7 mouse cellular contexts compared by ENCODE assay signal in genomic region chr11:115707313-115708208, GRCm38 (mm10). TPM values are rescaled to one million over a fixed set of nuclear protein-coding genes. Genes with fewer than 3 reads are reported as not detected.
DNase-seq lines count a peak whose midpoint lies in the region; ATAC-seq and TF ChIP-seq lines count a peak whose summit lies in the region.

No protein-coding gene starts in this region.

- H3K4me1 ChIP-seq in forebrain, postnatal 0 days (ENCODE audit: insufficient read depth): peaks cover 3% of the 10 kb centered on the region
- H3K4me1 ChIP-seq in intestine, postnatal 0 days (replicated peaks; ENCODE audit: control insufficient read depth, insufficient read depth, low read length): 0 out of 2 replicates have a peak, but pooled peaks cover 3% of the 10 kb centered on the region
- H3K4me1 ChIP-seq in lung, embryonic 15.5 days: peaks cover 17% of the 10 kb centered on the region

- peak overlapping the region; percentile 97 for H3K4me3 ChIP-seq in forebrain, postnatal 0 days (ENCODE audit: low read depth, low read length)
- peak overlapping the region; percentile 100 for H3K4me3 ChIP-seq in intestine, postnatal 0 days (ENCODE audit: low read depth, low read length)
- H3K4me3 ChIP-seq in lung, embryonic 15.5 days: peak overlapping the region; percentile 78

- ATAC-seq in forebrain, postnatal 0 days: peak; percentile 17
- peak; percentile 35 for ATAC-seq in intestine, postnatal 0 days
- ATAC-seq in lung, embryonic 15.5 days (ENCODE audit: borderline replicate concordance, extremely low read depth, low FRiP score, low TSS enrichment): no peak
- ATAC-seq in neutrophil, adult 5-6 weeks (ENCODE audit: extremely low read depth, insufficient number of reproducible peaks, low FRiP score, poor library complexity, severe bottlenecking): peak; percentile 34; the same call in 1 of the 2 replicates

- no peaks in the 10 kb centered on the region for H3K36me3 ChIP-seq in forebrain, postnatal 0 days (ENCODE audit: insufficient read depth)
- no peaks in the 10 kb centered on the region for H3K36me3 ChIP-seq in intestine, postnatal 0 days (ENCODE audit: control insufficient read depth, insufficient read depth)
- H3K36me3 ChIP-seq in lung, embryonic 15.5 days: no peaks in the 10 kb centered on the region

- DNase-seq in A20 (ENCODE audit: low read depth, low spot score): peak; percentile 86
- DNase-seq in ES-CJ7 (ENCODE audit: low read depth, low spot score): peak; percentile 33
- peak; percentile 59 to 64 for DNase-seq in cerebellum, adult 18-20 months
- peak; percentile 31 for DNase-seq in forebrain, postnatal 0 days

- TF ChIP-seq CTCF in forebrain, postnatal 0 days (IDR thresholded peaks at IDR 0.05; ENCODE audit: low read depth): no peak
- TF ChIP-seq CTCF in intestine, postnatal 0 days (IDR thresholded peaks at IDR 0.05; ENCODE audit: low read depth): no peak

- H3K27ac ChIP-seq in forebrain, postnatal 0 days (ENCODE audit: low read depth, low read length): peak overlapping the region; percentile 96
- peak overlapping the region; percentile 98 for H3K27ac ChIP-seq in intestine, postnatal 0 days (ENCODE audit: low read depth, low read length)
- H3K27ac ChIP-seq in lung, embryonic 15.5 days: peak overlapping the region; percentile 90

- under 1% methylated on average over 44 of the region's 44 CpGs for WGBS in forebrain, postnatal 0 days
- under 1% methylated on average over 41 of the region's 44 CpGs for WGBS in intestine, postnatal 0 days
- under 1% methylated on average over 40 of the region's 44 CpGs for WGBS in lung, embryonic 15.5 days

- peak overlapping the region; percentile 82 for H3K4me2 ChIP-seq in forebrain, postnatal 0 days (ENCODE audit: low read depth)
- peak overlapping the region; percentile 84 for H3K4me2 ChIP-seq in intestine, postnatal 0 days (replicated peaks; ENCODE audit: low read depth)
- H3K4me2 ChIP-seq in lung, embryonic 15.5 days: peak overlapping the region; percentile 84

- no peaks in the 10 kb centered on the region for H3K9me3 ChIP-seq in forebrain, postnatal 0 days (ENCODE audit: low read length)
- no peaks in the 10 kb centered on the region for H3K9me3 ChIP-seq in intestine, postnatal 0 days (ENCODE audit: control insufficient read depth)
- H3K9me3 ChIP-seq in lung, embryonic 15.5 days: no peaks in the 10 kb centered on the region

- no peaks in the 10 kb centered on the region for H3K27me3 ChIP-seq in forebrain, postnatal 0 days (ENCODE audit: insufficient read depth, low read length)
- H3K27me3 ChIP-seq in intestine, postnatal 0 days (replicated peaks; ENCODE audit: control insufficient read depth, insufficient read depth, low read length): no peaks in the 10 kb centered on the region
- H3K27me3 ChIP-seq in lung, embryonic 15.5 days: no peaks in the 10 kb centered on the region

- H3K9ac ChIP-seq in forebrain, postnatal 0 days: peak overlapping the region; percentile 88
- H3K9ac ChIP-seq in intestine, postnatal 0 days (ENCODE audit: low read depth, low read length): peak overlapping the region; percentile 92
- H3K9ac ChIP-seq in lung, embryonic 15.5 days: peak overlapping the region; percentile 94

RNA-seq across cellular contexts. Expression of gene Grb2, which starts 0.8 kb away (rescaled TPM):
- 88.2 and 91.9 TPM in 2 replicates for total RNA-seq in forebrain, postnatal 0 days (2014; rRNA removed)
- 153 and 162 TPM in 2 replicates for polyA plus RNA-seq in forebrain, postnatal 0 days (2015; fragmentation: Nextera tagmentation; extraction: Ambion mirVana)
- polyA plus RNA-seq in intestine, postnatal 0 days (2015; fragmentation: Nextera tagmentation; extraction: Ambion mirVana): 60.5 and 61.3 TPM in 2 replicates
- 85.6 and 91.0 TPM in 2 replicates for polyA plus RNA-seq in lung, embryonic 15.5 days (2015; fragmentation: Nextera tagmentation; extraction: Ambion mirVana)
- 59.5 and 71.5 TPM in 2 replicates for total RNA-seq in neutrophil, adult 5-6 weeks (2017)

RNA-seq across cellular contexts. Expression of gene Tmem94, which starts 57.7 kb away (rescaled TPM):
- total RNA-seq in forebrain, postnatal 0 days (2014; rRNA removed): 16.7 and 19.3 TPM in 2 replicates
- 12.1 and 14.9 TPM in 2 replicates for polyA plus RNA-seq in forebrain, postnatal 0 days (2015; fragmentation: Nextera tagmentation; extraction: Ambion mirVana)
- 8.2 and 8.6 TPM in 2 replicates for polyA plus RNA-seq in intestine, postnatal 0 days (2015; fragmentation: Nextera tagmentation; extraction: Ambion mirVana)
- 23.1 and 24.6 TPM in 2 replicates for polyA plus RNA-seq in lung, embryonic 15.5 days (2015; fragmentation: Nextera tagmentation; extraction: Ambion mirVana)
- 17.1 and 19.8 TPM in 2 replicates for total RNA-seq in neutrophil, adult 5-6 weeks (2017)

Comparison
In these comparisons a context has a peak if more than half of its experiments do, and no peak if none do; other contexts are left out.
1. DNase-seq: peak in every context shown above with its lines; median percentile 86 in A20; 62 in cerebellum, adult 18-20 months; 33 in ES-CJ7; 31 in forebrain, postnatal 0 days.